Mouse (Mus musculus) embryonic facial prominence, embryonic 12.5 days (tissue): ENCODE data around the gene Ikzf2. TPM values are rescaled to one million over a fixed set of nuclear protein-coding genes. Genes with fewer than 3 reads are reported as not detected.

ENCODE experiments used
- ATAC-seq: fragments of 200-750 bp; cut with Nextera tagmentation; 2 replicates; pipeline ENCODE4 v1.8.0; 2017; ENCODE audit not compliant: insufficient number of reproducible peaks, insufficient read depth, low FRiP score, low TSS enrichment
- H3K27ac ChIP-seq: fragments of 300-500 bp; sonication (generic); 2 replicates; pipeline ENCODE4 v1.5.1; 2016; ENCODE audit warnings: mild to moderate bottlenecking
- H3K27me3 ChIP-seq: fragments of 300-500 bp; sonication (generic); 2 replicates; pipeline ENCODE4 v1.6.1; 2016; ENCODE audit warnings: mild to moderate bottlenecking, moderate library complexity
- H3K36me3 ChIP-seq: fragments of 300-500 bp; sonication (generic); 2 replicates; pipeline ENCODE4 v1.6.1; 2016; ENCODE audit warnings: mild to moderate bottlenecking
- H3K4me1 ChIP-seq: fragments of 300-500 bp; sonication (generic); 2 replicates; pipeline ENCODE4 v1.6.1; 2016
- H3K4me2 ChIP-seq: fragments of 300-500 bp; sonication (generic); replicated peaks from 2 replicates; pipeline ENCODE4 v1.6.1; 2016; ENCODE audit warnings: mild to moderate bottlenecking, moderate library complexity
- H3K4me3 ChIP-seq: fragments of 300-500 bp; sonication (generic); 2 replicates; pipeline ENCODE4 v1.5.1; 2016; ENCODE audit warnings: mild to moderate bottlenecking
- H3K9ac ChIP-seq: fragments of 300-500 bp; sonication (generic); 2 replicates; pipeline ENCODE4 v1.6.1; 2016; ENCODE audit warnings: mild to moderate bottlenecking, moderate library complexity
- H3K9me3 ChIP-seq: fragments of 300-500 bp; sonication (generic); 2 replicates; pipeline ENCODE4 v1.6.1; 2016; ENCODE audit warnings: mild to moderate bottlenecking, moderate library complexity
- WGBS: fragments of 180-500 bp; shearing (Covaris S2); methylation state at CpG from one replicate; pipeline ENCODE4 v1.1.7; 2016; 5-methylcytosine and 5-hydroxymethylcytosine counted together
- polyA plus RNA-seq: library from polyadenylated mRNA; unstranded; fragments of >200 nt; fragmentation: Nextera tagmentation; extraction: Ambion mirVana; gene quantifications from 2 replicates; pipeline ENCODE4 v1.2.1, GENCODE M21; 2016

The Ikzf2 gene
- polyA plus RNA-seq, 1 experiment from 2014 or later: 8.5 TPM

- Histone ChIP-seq H3K9ac (no peak overlapping the region), H3K27ac (no peak overlapping the region), H3K27me3 (no peaks in the 10 kb centered on the region), H3K4me1 (no peaks in the 10 kb centered on the region), H3K9me3 (no peaks in the 10 kb centered on the region), H3K4me3 (no peak overlapping the region), H3K4me2 (no peak overlapping the region), H3K36me3 (no peaks in the 10 kb centered on the region)
- ATAC-seq: no peak
- WGBS: 54% methylated on average over 2 of the region's 2 CpGs
Measured at GRCm38 (mm10) chr1:69585546-69585945, 101.5 kb downstream of the Ikzf2 start.

GRCm38 (mm10) chr1:69583932-69584659 lies 102.9 kb downstream of the Ikzf2 start:
- Histone ChIP-seq H3K27me3 (no peaks in the 10 kb centered on the region), H3K4me2 (no peak overlapping the region), H3K4me1 (no peaks in the 10 kb centered on the region), H3K27ac (no peak overlapping the region), H3K9me3 (no peaks in the 10 kb centered on the region), H3K36me3 (no peaks in the 10 kb centered on the region), H3K4me3 (no peak overlapping the region), H3K9ac (no peak overlapping the region)
- 91% methylated on average over 5 of the region's 5 CpGs for WGBS
- ATAC-seq: no peak

GRCm38 (mm10) chr1:69578917-69579316 lies 108.1 kb downstream of the Ikzf2 start:
- no peak overlapping the region for H3K4me2 ChIP-seq
- H3K4me1 ChIP-seq: no peaks in the 10 kb centered on the region
- WGBS: 87% methylated on average over 4 of the region's 4 CpGs
- ATAC-seq: no peak
- no peak overlapping the region for H3K4me3 ChIP-seq
- H3K9ac ChIP-seq: no peak overlapping the region
- H3K27me3 ChIP-seq: no peaks in the 10 kb centered on the region
- H3K36me3 ChIP-seq: no peaks in the 10 kb centered on the region
- H3K9me3 ChIP-seq: no peaks in the 10 kb centered on the region
- H3K27ac ChIP-seq: no peak overlapping the region

GRCm38 (mm10) chr1:69559443-69560090 lies 127.5 kb downstream of the Ikzf2 start:
- Histone ChIP-seq H3K9me3 (no peaks in the 10 kb centered on the region), H3K36me3 (no peaks in the 10 kb centered on the region), H3K27ac (no peak overlapping the region), H3K27me3 (no peaks in the 10 kb centered on the region), H3K4me1 (no peaks in the 10 kb centered on the region), H3K4me2 (no peak overlapping the region), H3K4me3 (no peak overlapping the region), H3K9ac (no peak overlapping the region)
- WGBS: 79% methylated on average over 5 of the region's 5 CpGs
- no peak for ATAC-seq

GRCm38 (mm10) chr1:69555636-69556151 lies 131.4 kb downstream of the Ikzf2 start:
- Histone ChIP-seq H3K9me3 (no peaks in the 10 kb centered on the region), H3K27me3 (no peaks in the 10 kb centered on the region), H3K27ac (no peak overlapping the region), H3K36me3 (no peaks in the 10 kb centered on the region), H3K9ac (no peak overlapping the region), H3K4me2 (no peak overlapping the region), H3K4me3 (no peak overlapping the region), H3K4me1 (no peaks in the 10 kb centered on the region)
- WGBS: 86% methylated on average over 5 of the region's 5 CpGs
- no peak for ATAC-seq

GRCm38 (mm10) chr1:69549987-69550386 lies 137.1 kb downstream of the Ikzf2 start:
- Histone ChIP-seq H3K9me3 (no peaks in the 10 kb centered on the region), H3K4me2 (no peak overlapping the region)

DNA sequence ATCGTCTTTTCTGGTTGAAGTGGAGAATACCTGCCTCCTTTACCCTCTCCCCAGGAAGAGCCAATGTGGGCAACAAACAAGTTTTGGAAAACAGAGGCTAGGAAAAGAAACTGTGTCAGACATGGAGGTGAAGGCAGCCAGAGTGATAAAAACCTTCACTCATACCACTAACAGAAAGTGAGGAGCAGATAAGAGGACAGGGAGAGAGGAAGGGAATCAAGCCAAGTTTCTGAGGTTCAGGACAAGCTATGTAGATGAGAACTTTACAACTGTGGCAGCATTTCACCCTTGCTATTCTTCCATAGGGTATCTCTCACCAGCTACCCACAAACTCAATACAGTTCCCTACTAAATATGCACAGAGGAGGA lies 141.2 kb downstream of the Ikzf2 start:
- WGBS: 94% methylated on average over 1 of the region's 1 CpGs
- no peak overlapping the region for H3K9ac ChIP-seq
- no peak overlapping the region for H3K27ac ChIP-seq
- ATAC-seq: no peak
- H3K9me3 ChIP-seq: no peaks in the 10 kb centered on the region
- no peaks in the 10 kb centered on the region for H3K27me3 ChIP-seq
- no peak overlapping the region for H3K4me3 ChIP-seq
- no peaks in the 10 kb centered on the region for H3K36me3 ChIP-seq
- no peak overlapping the region for H3K4me2 ChIP-seq
- no peaks in the 10 kb centered on the region for H3K4me1 ChIP-seq

More at GRCm38 (mm10) chr1:69549987-69550386, 137.1 kb downstream of the Ikzf2 start:
- 90% methylated on average over 4 of the region's 4 CpGs for WGBS
- Histone ChIP-seq H3K9ac (no peak overlapping the region), H3K4me1 (no peaks in the 10 kb centered on the region), H3K27ac (no peak overlapping the region), H3K36me3 (no peaks in the 10 kb centered on the region), H3K27me3 (no peaks in the 10 kb centered on the region), H3K4me3 (no peak overlapping the region)
- ATAC-seq: no peak

DNA sequence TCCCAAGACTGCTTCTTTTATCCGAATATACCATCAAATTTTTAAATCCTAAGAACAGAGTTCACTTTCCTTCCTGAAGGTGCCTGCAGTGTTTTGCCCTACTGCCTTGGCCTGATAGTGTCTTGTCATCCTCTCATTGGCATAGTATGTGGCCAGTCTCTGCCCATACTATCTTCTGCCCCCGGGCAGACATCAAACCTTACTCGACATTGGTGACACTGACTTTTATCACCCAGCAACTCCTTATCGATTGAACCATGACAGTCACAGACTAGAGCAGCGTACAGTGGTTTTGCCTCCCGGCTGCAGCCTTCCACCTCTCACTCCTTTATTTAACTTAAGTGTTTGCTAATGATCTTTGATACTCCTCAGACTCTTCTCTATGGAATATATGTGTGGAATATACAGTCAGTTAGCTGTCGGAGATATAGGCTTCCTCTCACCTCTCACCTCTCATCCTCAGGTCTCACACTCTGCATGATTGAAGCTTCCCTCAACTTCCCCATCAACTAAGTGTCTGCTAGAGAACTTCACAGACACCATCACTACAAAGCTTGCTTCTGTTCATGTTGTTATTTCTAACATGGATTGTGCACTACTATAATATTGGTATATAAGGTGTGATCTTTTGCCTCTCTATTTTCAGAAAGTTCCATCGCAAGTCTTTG lies 141.7 kb downstream of the Ikzf2 start:
- H3K36me3 ChIP-seq: no peaks in the 10 kb centered on the region

GRCm38 (mm10) chr1:69543774-69544597 lies 143.1 kb downstream of the Ikzf2 start:
- 75% methylated on average over 6 of the region's 6 CpGs for WGBS
- Histone ChIP-seq H3K36me3 (no peaks in the 10 kb centered on the region), H3K4me1 (no peaks in the 10 kb centered on the region), H3K4me3 (no peak overlapping the region), H3K27me3 (no peaks in the 10 kb centered on the region), H3K9ac (no peak overlapping the region), H3K27ac (no peak overlapping the region), H3K9me3 (no peaks in the 10 kb centered on the region), H3K4me2 (no peak overlapping the region)
- no peak for ATAC-seq

More for the DNA sequence above, 141.7 kb downstream of the Ikzf2 start:
- no peak overlapping the region for H3K4me2 ChIP-seq
- no peak overlapping the region for H3K4me3 ChIP-seq
- no peaks in the 10 kb centered on the region for H3K9me3 ChIP-seq
- WGBS: 87% methylated on average over 8 of the region's 8 CpGs
- no peak overlapping the region for H3K27ac ChIP-seq
- H3K9ac ChIP-seq: no peak overlapping the region
- no peak for ATAC-seq
- no peaks in the 10 kb centered on the region for H3K4me1 ChIP-seq
- H3K27me3 ChIP-seq: no peaks in the 10 kb centered on the region

GRCm38 (mm10) chr1:69542546-69542945 lies 144.5 kb downstream of the Ikzf2 start:
- Histone ChIP-seq H3K27me3 (no peaks in the 10 kb centered on the region), H3K36me3 (0 out of 2 replicates have a peak, but pooled peaks cover 7% of the 10 kb centered on the region), H3K9me3 (no peaks in the 10 kb centered on the region), H3K9ac (no peak overlapping the region), H3K4me1 (no peaks in the 10 kb centered on the region), H3K27ac (no peak overlapping the region), H3K4me3 (no peak overlapping the region), H3K4me2 (no peak overlapping the region)
- ATAC-seq: no peak
- 80% methylated on average over 3 of the region's 3 CpGs for WGBS

- Histone ChIP-seq H3K36me3 (0 out of 2 replicates have a peak, but pooled peaks cover 7% of the 10 kb centered on the region), H3K27ac (no peak overlapping the region), H3K4me1 (no peaks in the 10 kb centered on the region), H3K9me3 (no peaks in the 10 kb centered on the region), H3K9ac (no peak overlapping the region), H3K4me2 (no peak overlapping the region), H3K27me3 (no peaks in the 10 kb centered on the region), H3K4me3 (no peak overlapping the region)
- 75% methylated on average over 7 of the region's 7 CpGs for WGBS
- ATAC-seq: no peak
Measured at GRCm38 (mm10) chr1:69538663-69539062, 148.4 kb downstream of the Ikzf2 start.
